Mouse (Mus musculus): ENCODE results near the gene Gm21974.
"Not testable (repeated sequence)": the region's sequence is repeated elsewhere in the genome, so short reads cannot be mapped to it uniquely, and the experiment has no call there.

DNA sequence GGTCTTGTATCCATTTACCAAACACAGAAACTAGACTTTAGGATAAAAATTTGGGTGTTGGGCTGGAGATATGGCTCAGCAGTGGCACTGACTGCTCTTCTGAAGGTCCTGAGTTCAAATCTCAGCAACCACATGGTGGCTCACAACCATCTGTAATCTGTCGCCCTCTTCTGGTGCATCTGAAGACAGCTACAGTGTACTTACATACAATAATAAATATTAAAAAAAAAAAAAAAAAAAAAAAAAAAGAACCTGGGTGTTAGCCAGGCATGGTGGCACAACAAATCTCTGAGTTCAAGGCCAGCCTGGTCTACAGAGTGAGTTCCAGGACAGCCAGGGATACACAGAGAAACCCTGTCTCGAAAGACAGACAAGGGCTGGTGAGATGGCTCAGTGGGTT lies 46.8 kb upstream of the Gm21974 start:
- not testable (repeated sequence) for TF ChIP-seq USF1 (IDR thresholded peaks at IDR 0.05; ENCODE audit: low read depth); POLR2A (IDR thresholded peaks at IDR 0.05; ENCODE audit: insufficient read length, low read depth); TCF12 (IDR thresholded peaks at IDR 0.05; ENCODE audit: insufficient read depth, poor library complexity, severe bottlenecking); REST (IDR thresholded peaks at IDR 0.05; ENCODE audit: insufficient read depth, insufficient read length); CEBPB (IDR thresholded peaks at IDR 0.05; ENCODE audit: insufficient read depth, poor library complexity, severe bottlenecking); MAX (IDR thresholded peaks at IDR 0.05; ENCODE audit: low read depth); E2F4 (IDR thresholded peaks at IDR 0.05; ENCODE audit: insufficient read depth)
